Mouse (Mus musculus) thymus, adult 2 months (tissue): ENCODE results near the gene Hps5. TPM values are rescaled to one million over a fixed set of nuclear protein-coding genes. Genes with fewer than 3 reads are reported as not detected.
A peak's percentile ranks its signal among the peaks of the same experiment; 100 is the strongest.
"Not testable (repeated sequence)": the region's sequence is repeated elsewhere in the genome, so short reads cannot be mapped to it uniquely, and the experiment has no call there.

Experiments used
- DNase-seq: peaks from one replicate; pipeline ENCODE4 v3.0.0; 2021
- H3K27ac ChIP-seq: fragments of 200-500 bp; 2 replicates; pipeline ENCODE4 v1.5.1; 2012; ENCODE audit warnings: low read length, control low read depth; ENCODE audit not compliant: control insufficient read depth, insufficient read depth
- H3K27me3 ChIP-seq: fragments of 200-500 bp; 2 replicates; pipeline ENCODE4 v1.6.1; 2012; ENCODE audit warnings: mild to moderate bottlenecking, low read length, moderate library complexity, mixed read lengths; ENCODE audit not compliant: control insufficient read depth, insufficient read depth
- H3K36me3 ChIP-seq: fragments of 200-500 bp; 2 replicates; pipeline ENCODE4 v1.6.1; 2012; ENCODE audit warnings: mild to moderate bottlenecking, low read length, moderate library complexity; ENCODE audit not compliant: control insufficient read depth, insufficient read depth
- H3K4me1 ChIP-seq: fragments of 200-500 bp; replicated peaks from 2 replicates; pipeline ENCODE4 v1.6.1; 2012; ENCODE audit warnings: low read length; ENCODE audit not compliant: control insufficient read depth, insufficient read depth
- H3K4me3 ChIP-seq: fragments of 200-500 bp; 2 replicates; pipeline ENCODE4 v1.5.1; 2012; ENCODE audit warnings: mild to moderate bottlenecking, low read length, control low read depth, moderate library complexity; ENCODE audit not compliant: control insufficient read depth, insufficient read depth
- CTCF ChIP-seq: fragments of 200-500 bp; IDR thresholded peaks from 2 replicates; pipeline ENCODE4 v1.5.1; 2012; ENCODE audit warnings: mild to moderate bottlenecking, control low read depth, low read length, moderate library complexity, borderline replicate concordance; ENCODE audit not compliant: control insufficient read depth, poor library complexity, insufficient read depth; ENCODE audit errors: extremely low read depth
- POLR2A ChIP-seq: fragments of 200-500 bp; IDR thresholded peaks from 2 replicates; pipeline ENCODE4 v1.6.1; 2012; ENCODE audit warnings: mild to moderate bottlenecking, low read length, control low read depth, moderate library complexity; ENCODE audit not compliant: control insufficient read depth, poor library complexity, insufficient read depth; ENCODE audit errors: extremely low read depth
- WGBS: fragments of 180-500 bp; shearing (Covaris S2); methylation state at CpG from one replicate; pipeline ENCODE4 v1.1.7; 2018; 5-methylcytosine and 5-hydroxymethylcytosine counted together
- polyA plus RNA-seq: library from polyadenylated mRNA; depleted of rRNA; stranded (reverse); fragments of >200 nt; gene quantifications from 2 replicates; pipeline ENCODE4 v1.2.3, GENCODE M21; 2012

The Hps5 gene
- polyA plus RNA-seq, 1 experiment, result 21.4 TPM

- 94% methylated on average over 14 of the region's 14 CpGs for WGBS
- Histone ChIP-seq H3K4me1 (peaks cover 56% of the 10 kb centered on the region), H3K27me3 (no peaks in the 10 kb centered on the region), H3K4me3 (no peak overlapping the region), H3K36me3 (no peaks in the 10 kb centered on the region), H3K27ac (no peak overlapping the region)
- TF ChIP-seq CTCF, result no peak
- TF ChIP-seq POLR2A, result no peak
- DNase-seq, result no peak
Observed at GRCm38 (mm10) chr7:46834994-46835610, 39.2 kb upstream of the Hps5 start.

- Histone ChIP-seq H3K36me3 (no peaks in the 10 kb centered on the region), H3K4me1 (peaks cover 51% of the 10 kb centered on the region), H3K27me3 (no peaks in the 10 kb centered on the region), H3K27ac (peak overlapping the region; percentile 84), H3K4me3 (no peak overlapping the region)
- no peak for TF ChIP-seq POLR2A
- TF ChIP-seq CTCF, result no peak
- no peak for DNase-seq
- WGBS, result 65% methylated on average over 7 of the region's 7 CpGs
Observed at GRCm38 (mm10) chr7:46833670-46834255, 37.9 kb upstream of the Hps5 start.

- H3K27me3 ChIP-seq, result no peaks in the 10 kb centered on the region
- peak; percentile 74 for DNase-seq
- WGBS, result 20% methylated on average over 6 of the region's 6 CpGs
- no peak overlapping the region for H3K4me3 ChIP-seq
- no peak for TF ChIP-seq POLR2A
- TF ChIP-seq CTCF, result 0 out of 2 replicates have a peak, but pooled peaks have one; percentile 19
- H3K4me1 ChIP-seq, result peaks cover 47% of the 10 kb centered on the region
- H3K27ac ChIP-seq, result peak overlapping the region; percentile 84
- H3K36me3 ChIP-seq, result no peaks in the 10 kb centered on the region
Observed at GRCm38 (mm10) chr7:46833266-46833665, 37.4 kb upstream of the Hps5 start.

GRCm38 (mm10) chr7:46832112-46832810, 36.4 kb upstream of the Hps5 start:
- Histone ChIP-seq H3K4me1 (peaks cover 40% of the 10 kb centered on the region), H3K27ac (peak overlapping the region; percentile 84)
- not testable (repeated sequence) for H3K4me3 ChIP-seq, H3K36me3 ChIP-seq, H3K27me3 ChIP-seq
- DNase-seq, result peak; percentile 21
- 69% methylated on average over 11 of the region's 11 CpGs for WGBS

GRCm38 (mm10) chr7:46831693-46832092, 35.8 kb upstream of the Hps5 start:
- Histone ChIP-seq H3K27me3 (no peaks in the 10 kb centered on the region), H3K36me3 (no peaks in the 10 kb centered on the region), H3K4me1 (peaks cover 37% of the 10 kb centered on the region), H3K27ac (peak overlapping the region; percentile 84), H3K4me3 (no peak overlapping the region)
- TF ChIP-seq POLR2A (no peak), CTCF (no peak)
- WGBS, result 58% methylated on average over 8 of the region's 8 CpGs
- no peak for DNase-seq

- Histone ChIP-seq H3K4me3 (no peak overlapping the region), H3K4me1 (peaks cover 37% of the 10 kb centered on the region), H3K27ac (peak overlapping the region; percentile 84), H3K27me3 (no peaks in the 10 kb centered on the region), H3K36me3 (no peaks in the 10 kb centered on the region)
- DNase-seq, result peak; percentile 38
- 43% methylated on average over 13 of the region's 13 CpGs for WGBS
- TF ChIP-seq POLR2A, result no peak
- no peak for TF ChIP-seq CTCF
Observed at GRCm38 (mm10) chr7:46830799-46831590, 35.1 kb upstream of the Hps5 start.
